Mouse (Mus musculus) lung, embryonic 16.5 days (tissue): ENCODE measurements around the gene Tspan2. TPM values are rescaled to one million over a fixed set of nuclear protein-coding genes. Genes with fewer than 3 reads are reported as not detected.

Experiments used
- ATAC-seq: fragments of 200-750 bp; cut with Nextera tagmentation; 2 replicates; pipeline ENCODE4 v1.8.0; 2017; ENCODE audit warnings: low read depth, mild to moderate bottlenecking, moderate library complexity
- H3K27ac ChIP-seq: fragments of 300-500 bp; sonication (generic); 2 replicates; pipeline ENCODE4 v1.5.1; 2014; ENCODE audit warnings: mild to moderate bottlenecking, control low read depth, low read length
- H3K27me3 ChIP-seq: fragments of 300-500 bp; sonication (generic); 2 replicates; pipeline ENCODE4 v1.6.1; 2014; ENCODE audit warnings: low read depth, low read length, mixed read lengths; ENCODE audit not compliant: control insufficient read depth, insufficient read depth
- H3K36me3 ChIP-seq: fragments of 300-500 bp; sonication (generic); 2 replicates; pipeline ENCODE4 v1.6.1; 2014; ENCODE audit warnings: low read length; ENCODE audit not compliant: control insufficient read depth, insufficient read depth
- H3K4me1 ChIP-seq: fragments of 300-500 bp; sonication (generic); replicated peaks from 2 replicates; pipeline ENCODE4 v1.6.1; 2014; ENCODE audit warnings: low read length, mixed read lengths; ENCODE audit not compliant: control insufficient read depth, insufficient read depth
- H3K4me2 ChIP-seq: fragments of 300-500 bp; sonication (generic); 2 replicates; pipeline ENCODE4 v1.6.1; 2014; ENCODE audit warnings: low read depth, low read length, control low read depth
- H3K4me3 ChIP-seq: fragments of 300-500 bp; sonication (generic); 2 replicates; pipeline ENCODE4 v1.5.1; 2014; ENCODE audit warnings: mild to moderate bottlenecking, low read length, control low read depth
- H3K9ac ChIP-seq: fragments of 300-500 bp; sonication (generic); 2 replicates; pipeline ENCODE4 v1.6.1; 2014; ENCODE audit warnings: low read length, control low read depth
- H3K9me3 ChIP-seq: fragments of 300-500 bp; sonication (generic); 2 replicates; pipeline ENCODE4 v1.6.1; 2016; ENCODE audit warnings: low read length; ENCODE audit not compliant: control insufficient read depth
- WGBS: fragments of 180-500 bp; shearing (Covaris S2); extraction: QIAGEN DNeasy Blood & Tissue Kit; methylation state at CpG from one replicate; pipeline ENCODE4 v1.1.7; 2014; 5-methylcytosine and 5-hydroxymethylcytosine counted together
- polyA plus RNA-seq: library from polyadenylated mRNA; unstranded; fragments of >200 nt; fragmentation: Nextera tagmentation; extraction: Ambion mirVana; gene quantifications from 2 replicates; pipeline ENCODE4 v1.2.1, GENCODE M21; 2015

Gene Tspan2
- 17.7 and 17.9 TPM in 2 replicates for polyA plus RNA-seq

DNA sequence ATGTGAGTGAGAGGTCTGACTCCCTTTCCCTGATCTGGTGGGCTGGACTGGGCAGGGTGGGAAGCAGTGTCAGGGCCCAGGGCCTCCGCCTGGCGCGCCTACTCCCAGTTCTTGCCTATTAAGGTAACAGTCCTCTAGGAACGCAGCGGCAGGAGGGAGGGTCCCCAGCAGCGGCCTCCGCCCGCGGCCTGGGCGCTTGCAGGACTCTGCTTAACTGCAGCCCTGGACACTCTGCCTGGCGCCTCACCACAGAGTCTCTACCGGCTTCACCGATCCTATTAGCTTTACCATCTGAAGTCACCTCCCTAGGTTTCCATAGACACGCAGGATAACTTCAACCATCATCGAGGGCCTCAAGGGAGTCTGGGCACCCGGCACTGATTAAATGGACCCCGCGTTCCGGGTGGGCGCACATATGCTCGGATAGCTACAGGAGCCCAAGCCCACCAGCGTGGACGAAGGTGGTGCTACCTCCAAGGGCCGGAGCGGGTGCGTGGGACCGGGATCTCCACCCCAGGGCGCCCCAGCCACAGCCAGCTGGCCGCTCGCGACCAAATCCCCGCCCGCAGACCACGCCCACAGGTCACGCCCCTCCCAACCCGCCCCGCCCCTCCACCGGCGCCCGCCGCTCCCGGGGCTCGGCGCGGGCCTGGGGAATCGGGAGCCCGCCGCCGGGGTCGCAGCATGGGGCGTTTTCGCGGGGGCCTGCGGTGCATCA is at the start of gene Tspan2:
TSS of gene Tspan2 (plus strand) at position 217 of the 718 bp plus-strand sequence.
- peak within 1 kb of the TSS; percentile 79 for H3K9ac ChIP-seq
- H3K27me3 ChIP-seq, result no peaks in the 10 kb centered on the region
- H3K4me1 ChIP-seq, result peaks cover 27% of the 10 kb centered on the region
- peak; percentile 86 for ATAC-seq
- H3K9me3 ChIP-seq, result no peaks in the 10 kb centered on the region
- under 1% methylated on average over 47 of the region's 54 CpGs for WGBS
- H3K27ac ChIP-seq, result peak within 1 kb of the TSS; percentile 72
- peak within 1 kb of the TSS; percentile 80 for H3K4me3 ChIP-seq
- H3K4me2 ChIP-seq, result peak within 1 kb of the TSS; percentile 96
- H3K36me3 ChIP-seq, result no peaks in the 10 kb centered on the region

DNA sequence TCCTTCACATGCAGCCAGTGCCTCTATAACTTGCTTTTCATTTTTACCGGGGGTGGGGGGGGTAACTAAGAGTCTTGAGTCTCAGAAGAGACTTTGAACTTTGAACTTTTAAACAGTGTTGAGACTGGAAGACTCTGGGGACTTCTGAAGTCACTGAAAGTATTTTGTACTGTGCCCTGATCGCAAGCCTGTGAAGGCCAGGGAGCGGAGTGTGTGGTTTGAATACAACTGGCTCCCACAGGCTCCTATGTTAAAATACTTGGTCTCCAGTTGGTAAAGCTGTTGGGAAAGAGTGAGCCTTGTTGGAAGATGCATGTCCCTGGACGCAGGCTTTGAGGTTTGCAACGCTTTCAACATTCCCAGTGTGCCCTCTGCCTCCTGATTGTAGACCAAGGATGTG is 47.5 kb upstream of the Tspan2 start:
- 75% methylated on average over 5 of the region's 5 CpGs for WGBS
- no peak overlapping the region for H3K27ac ChIP-seq
- no peak overlapping the region for H3K9ac ChIP-seq
- no peak for ATAC-seq
- H3K36me3 ChIP-seq, result no peaks in the 10 kb centered on the region
- no peak overlapping the region for H3K4me2 ChIP-seq
- H3K9me3 ChIP-seq, result no peaks in the 10 kb centered on the region
- peaks cover 3% of the 10 kb centered on the region; the same call in 1 of the 2 replicates for H3K4me1 ChIP-seq
- H3K27me3 ChIP-seq, result no peaks in the 10 kb centered on the region
- no peak overlapping the region for H3K4me3 ChIP-seq

DNA sequence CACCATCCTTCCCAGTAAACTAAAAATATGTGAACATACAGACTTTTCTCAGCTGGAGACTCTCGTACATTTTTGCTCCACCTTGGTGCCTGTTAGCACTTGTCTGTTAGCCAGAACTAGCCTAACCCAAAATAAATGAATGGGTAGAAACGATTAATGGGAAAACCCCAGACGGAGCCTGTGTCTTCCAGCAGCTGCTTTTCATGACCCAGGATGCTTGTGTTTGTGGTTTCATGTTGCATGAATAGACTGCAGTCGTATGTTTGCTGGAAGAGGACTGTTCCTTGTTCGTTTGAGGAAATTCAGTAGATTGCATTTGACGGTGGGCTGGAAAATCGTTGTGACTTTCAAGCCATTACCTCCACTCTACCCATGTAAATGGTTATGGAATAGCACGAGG is 46.5 kb upstream of the Tspan2 start:
- WGBS, result 59% methylated on average over 8 of the region's 8 CpGs

DNA sequence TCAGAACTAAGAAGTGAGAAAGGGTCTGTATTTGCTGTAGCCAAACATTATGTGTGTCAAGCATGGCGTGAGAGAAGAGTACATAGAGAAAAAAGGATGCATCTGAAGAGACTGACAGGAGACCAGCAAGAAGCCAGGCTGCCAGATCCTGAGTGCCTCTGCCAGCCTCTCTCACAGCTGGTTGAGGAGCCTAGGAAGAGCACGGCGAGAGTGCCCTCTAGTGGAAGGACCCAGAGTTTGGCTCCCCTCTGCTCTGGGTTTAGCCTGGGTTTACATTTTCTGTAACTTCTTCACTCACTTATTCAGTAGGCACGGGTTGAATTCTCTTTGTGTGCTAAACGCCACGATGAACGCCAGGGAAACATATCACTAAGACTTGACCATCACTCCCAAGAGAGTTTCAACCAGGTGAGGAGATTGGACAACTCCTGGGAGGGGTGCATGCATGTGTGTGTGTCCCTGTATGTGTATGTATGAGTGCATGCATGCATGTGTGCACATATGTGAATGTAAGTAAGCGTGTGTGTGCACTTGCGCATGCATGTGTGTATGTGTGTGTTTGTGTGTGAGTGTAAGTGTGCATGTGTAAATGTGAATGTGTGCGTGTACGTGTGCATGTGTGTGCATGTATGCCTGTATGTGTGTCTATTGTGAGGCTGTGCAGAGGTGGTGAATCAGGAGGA is 42.4 kb upstream of the Tspan2 start:
- Histone ChIP-seq H3K9me3 (no peaks in the 10 kb centered on the region), H3K4me2 (no peak overlapping the region), H3K27ac (no peak overlapping the region), H3K4me1 (peaks cover 3% of the 10 kb centered on the region; the same call in 1 of the 2 replicates), H3K36me3 (no peaks in the 10 kb centered on the region), H3K27me3 (no peaks in the 10 kb centered on the region), H3K4me3 (no peak overlapping the region), H3K9ac (no peak overlapping the region)
- peak; percentile 74; the same call in 1 of the 2 replicates for ATAC-seq
- WGBS, result 35% methylated on average over 11 of the region's 11 CpGs

More for the DNA sequence above, 46.5 kb upstream of the Tspan2 start:
- no peak overlapping the region for H3K27ac ChIP-seq
- no peak overlapping the region for H3K4me2 ChIP-seq
- H3K36me3 ChIP-seq, result no peaks in the 10 kb centered on the region
- H3K27me3 ChIP-seq, result no peaks in the 10 kb centered on the region
- no peak for ATAC-seq
- peaks cover 3% of the 10 kb centered on the region; the same call in 1 of the 2 replicates for H3K4me1 ChIP-seq
- H3K9me3 ChIP-seq, result no peaks in the 10 kb centered on the region
- H3K9ac ChIP-seq, result no peak overlapping the region
- no peak overlapping the region for H3K4me3 ChIP-seq

DNA sequence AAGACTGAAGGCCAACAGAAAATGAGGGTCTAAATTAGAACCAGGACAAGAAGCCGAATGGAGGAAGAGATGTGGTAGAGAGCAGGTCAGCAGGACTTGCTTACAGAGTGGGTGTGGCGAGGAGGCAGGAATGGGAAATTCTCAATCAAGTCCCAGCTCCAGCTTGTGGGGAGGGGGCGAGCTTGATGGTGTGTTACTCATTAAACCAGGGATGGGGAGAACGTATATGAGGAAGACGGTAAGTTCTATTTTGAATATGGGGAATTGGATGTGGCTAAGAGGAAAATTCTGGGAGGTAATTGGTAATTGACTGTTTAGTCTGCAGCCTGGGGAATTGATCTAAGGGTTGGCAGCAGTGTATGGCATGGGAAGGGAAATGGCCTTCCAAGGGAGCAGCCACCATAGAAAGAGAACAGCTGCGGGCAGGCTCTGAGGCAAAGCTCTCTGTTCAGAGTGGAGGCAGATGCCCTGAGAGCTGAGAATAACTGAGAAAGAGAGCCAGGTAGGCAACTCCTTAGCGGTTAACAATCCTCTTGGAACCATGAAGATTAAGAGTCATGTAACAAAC is 41.5 kb upstream of the Tspan2 start:
- Histone ChIP-seq H3K27me3 (no peaks in the 10 kb centered on the region), H3K4me3 (no peak overlapping the region), H3K9ac (no peak overlapping the region), H3K9me3 (no peaks in the 10 kb centered on the region), H3K4me1 (peaks cover 3% of the 10 kb centered on the region; the same call in 1 of the 2 replicates), H3K4me2 (no peak overlapping the region), H3K27ac (no peak overlapping the region), H3K36me3 (no peaks in the 10 kb centered on the region)
- ATAC-seq, result no peak
- WGBS, result 74% methylated on average over 7 of the region's 7 CpGs

DNA sequence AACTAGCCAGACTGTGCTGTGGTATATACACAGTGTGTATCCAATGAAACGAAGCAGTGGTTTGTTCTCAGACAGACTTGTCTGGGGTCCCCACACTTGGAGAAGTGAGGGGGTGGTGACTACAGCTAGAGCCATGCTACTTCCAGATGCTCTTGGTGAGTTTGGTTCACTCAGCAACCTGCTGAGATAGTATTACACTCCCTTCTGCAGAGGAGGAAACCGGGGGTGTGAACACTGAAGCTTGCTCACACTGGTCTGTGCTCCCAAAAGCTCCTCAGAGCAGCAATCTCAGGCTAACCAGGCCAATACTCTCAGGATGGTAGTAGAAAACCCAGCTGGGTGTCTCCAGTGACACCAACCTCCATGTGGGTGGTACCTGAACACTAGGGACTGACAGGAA is 36.2 kb upstream of the Tspan2 start:
- H3K9me3 ChIP-seq, result no peaks in the 10 kb centered on the region
- H3K27me3 ChIP-seq, result no peaks in the 10 kb centered on the region
- no peak overlapping the region for H3K4me3 ChIP-seq
- no peak overlapping the region for H3K4me2 ChIP-seq
- no peak overlapping the region for H3K27ac ChIP-seq
- ATAC-seq, result no peak
- peaks cover 4% of the 10 kb centered on the region for H3K4me1 ChIP-seq
- H3K36me3 ChIP-seq, result no peaks in the 10 kb centered on the region
- H3K9ac ChIP-seq, result no peak overlapping the region
- WGBS, result 60% methylated on average over 2 of the region's 2 CpGs

DNA sequence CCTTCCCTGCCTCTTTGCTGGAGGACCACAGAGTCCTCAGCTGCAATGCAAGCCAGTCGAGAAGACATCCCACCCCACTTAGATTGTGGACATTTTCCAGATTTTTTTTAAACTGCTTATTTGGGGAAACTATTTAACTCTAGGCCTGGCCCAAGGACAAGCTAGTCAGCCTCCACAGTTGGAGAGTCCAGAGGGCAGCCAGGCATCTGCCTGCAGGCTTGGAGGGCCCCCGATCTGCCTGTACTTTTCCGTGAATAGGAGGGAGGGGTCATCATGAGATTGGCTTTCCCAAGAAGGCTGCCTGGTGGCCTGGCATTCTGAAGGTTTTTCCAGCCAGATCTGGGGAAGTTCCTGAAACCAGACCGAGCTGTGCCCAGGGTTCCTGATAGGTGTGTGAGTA is 33.0 kb upstream of the Tspan2 start:
- no peak overlapping the region for H3K9ac ChIP-seq
- peaks cover 4% of the 10 kb centered on the region for H3K4me1 ChIP-seq
- no peaks in the 10 kb centered on the region for H3K27me3 ChIP-seq
- H3K27ac ChIP-seq, result no peak overlapping the region; the same call in 1 of the 2 replicates
- peak; percentile 26; the same call in 1 of the 2 replicates for ATAC-seq
- no peak overlapping the region for H3K4me3 ChIP-seq
- no peaks in the 10 kb centered on the region for H3K9me3 ChIP-seq
- no peaks in the 10 kb centered on the region for H3K36me3 ChIP-seq
- H3K4me2 ChIP-seq, result no peak overlapping the region
- 48% methylated on average over 4 of the region's 4 CpGs for WGBS

DNA sequence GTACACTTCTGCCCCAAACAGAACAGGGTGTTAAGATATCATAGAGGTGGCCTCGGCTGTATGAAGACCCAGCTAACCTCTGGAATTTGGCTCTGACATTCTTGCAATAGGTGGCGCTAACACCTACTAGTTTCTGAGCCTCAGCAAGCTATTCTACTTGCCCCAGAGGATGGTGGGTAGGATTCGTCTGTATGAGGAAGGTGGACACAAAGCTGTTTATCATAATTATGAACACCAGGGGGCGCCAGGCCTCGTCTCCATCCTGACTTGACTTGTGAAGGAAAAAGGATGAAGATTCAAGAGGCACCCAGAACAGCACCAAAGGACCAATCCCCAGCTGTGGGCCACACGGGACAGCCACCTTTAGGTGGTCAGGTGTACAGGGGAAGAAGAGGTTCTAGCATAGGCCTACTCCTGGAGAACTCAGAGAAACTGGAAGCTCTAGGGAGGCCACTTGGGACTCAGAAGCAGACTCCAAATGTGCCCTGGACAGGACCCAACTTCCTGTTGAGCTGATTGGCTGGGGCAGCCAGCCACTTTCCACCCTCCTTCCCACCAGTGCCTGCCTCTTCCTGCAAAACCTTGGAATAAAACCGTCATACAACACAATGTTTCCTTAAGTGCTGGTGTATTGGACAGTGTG is 32.3 kb upstream of the Tspan2 start:
- Histone ChIP-seq H3K9ac (no peak overlapping the region), H3K4me2 (no peak overlapping the region), H3K4me1 (peaks cover 4% of the 10 kb centered on the region), H3K36me3 (no peaks in the 10 kb centered on the region), H3K9me3 (no peaks in the 10 kb centered on the region), H3K4me3 (no peak overlapping the region), H3K27ac (no peak overlapping the region), H3K27me3 (no peaks in the 10 kb centered on the region)
- ATAC-seq, result peak; percentile 15; the same call in 1 of the 2 replicates
- 37% methylated on average over 7 of the region's 7 CpGs for WGBS

DNA sequence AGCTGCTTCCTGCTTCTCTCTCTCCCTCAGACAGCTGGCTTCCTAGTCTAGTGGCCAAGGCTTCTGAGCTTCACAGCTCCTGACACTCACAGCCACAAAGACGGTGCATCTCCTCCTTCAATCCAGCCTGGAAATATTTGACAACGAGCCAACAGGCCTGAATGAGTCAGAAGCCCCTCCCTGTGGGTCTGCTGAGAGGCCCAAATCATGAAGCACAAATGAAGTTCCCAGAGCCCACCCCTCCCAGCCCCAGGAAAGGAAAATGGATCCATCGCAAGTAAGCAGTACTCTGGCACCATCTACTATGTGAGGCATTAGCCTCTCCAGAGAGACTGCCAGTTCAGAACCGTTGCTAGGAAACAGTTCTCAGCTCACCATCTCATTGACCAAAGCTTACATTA is 30.3 kb upstream of the Tspan2 start:
- H3K36me3 ChIP-seq, result no peaks in the 10 kb centered on the region
- H3K4me3 ChIP-seq, result no peak overlapping the region
- no peaks in the 10 kb centered on the region for H3K9me3 ChIP-seq
- 43% methylated on average over 4 of the region's 4 CpGs for WGBS
- no peak overlapping the region for H3K27ac ChIP-seq
- no peaks in the 10 kb centered on the region for H3K27me3 ChIP-seq
- H3K4me1 ChIP-seq, result peaks cover 4% of the 10 kb centered on the region
- ATAC-seq, result peak; percentile 20; the same call in 1 of the 2 replicates
- no peak overlapping the region for H3K9ac ChIP-seq
- H3K4me2 ChIP-seq, result no peak overlapping the region
